Mouse (Mus musculus) frontal cortex, adult (tissue): Measurements from ENCODE around the gene Bnc1.

Experiments used
- ATAC-seq: cut with Nextera tagmentation; 2 replicates; pipeline ENCODE4 v1.9.2; 2017; ENCODE audit warnings: mild to moderate bottlenecking, moderate library complexity, mixed read lengths; ENCODE audit not compliant: low TSS enrichment

Bnc1 gene

GRCm38 (mm10) chr7:81973939-81974338 lies 18.2 kb downstream of the Bnc1 start:
- no peak for ATAC-seq

GRCm38 (mm10) chr7:81973339-81973738 lies 18.8 kb downstream of the Bnc1 start:
- no peak for ATAC-seq

- ATAC-seq = no peak
Observed at GRCm38 (mm10) chr7:81968975-81969374, 23.1 kb downstream of the Bnc1 start.

GRCm38 (mm10) chr7:81968451-81968850 lies 23.6 kb downstream of the Bnc1 start:
- no peak for ATAC-seq

- ATAC-seq = no peak
Observed at GRCm38 (mm10) chr7:81966195-81966594, 25.9 kb downstream of the Bnc1 start.

DNA sequence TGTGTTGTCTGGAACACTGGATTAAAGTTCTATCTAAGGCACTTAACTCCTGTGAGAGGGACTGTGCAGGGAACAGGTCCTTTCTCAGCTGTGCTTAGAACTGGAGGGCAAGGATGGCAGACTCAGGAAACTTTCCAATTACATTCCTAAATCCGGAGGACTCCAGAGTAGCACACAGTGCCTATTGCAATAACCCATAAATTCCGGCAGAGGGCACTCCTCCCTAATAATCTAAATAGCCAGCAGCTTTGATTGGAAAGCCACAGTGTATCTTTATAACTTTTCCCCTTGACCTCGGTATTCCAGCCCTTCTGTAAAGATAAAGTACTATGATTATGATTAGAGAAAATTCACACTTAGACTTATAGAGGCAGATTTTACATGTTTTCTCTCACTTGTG lies 32.4 kb downstream of the Bnc1 start:
- ATAC-seq = peak; percentile 44; the same call in 1 of the 2 replicates

DNA sequence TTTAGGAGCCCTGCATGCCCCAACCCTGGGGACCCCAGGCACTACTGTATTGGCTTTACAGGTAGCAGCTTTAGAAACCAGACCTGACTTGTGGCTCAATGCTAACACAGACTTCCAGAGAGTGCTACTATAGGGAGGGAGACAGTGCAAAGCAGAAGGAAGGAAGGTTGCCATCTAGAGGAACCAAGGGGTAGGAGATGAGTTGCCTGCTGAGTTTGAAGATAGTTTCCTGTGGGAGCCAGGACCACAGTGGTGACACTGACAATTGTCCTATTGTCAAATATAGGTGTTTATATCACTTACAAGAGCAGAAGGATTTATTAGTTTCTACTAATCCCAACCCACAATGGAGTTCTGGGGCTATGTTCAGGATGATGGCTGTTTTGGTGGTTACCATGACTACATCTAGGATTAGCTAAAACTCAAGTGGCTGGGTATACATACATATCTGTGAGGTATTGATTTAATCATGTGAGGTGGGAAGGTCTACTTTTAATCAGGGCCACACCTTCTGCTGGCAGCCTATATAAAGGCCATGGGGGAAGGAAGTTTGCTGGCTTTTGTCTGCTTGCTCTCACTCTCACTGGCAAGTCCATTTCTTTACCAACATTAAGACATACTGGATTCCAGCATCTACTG lies 37.8 kb downstream of the Bnc1 start:
- peak; percentile 97 for ATAC-seq

- ATAC-seq = peak; percentile 89
Observed at GRCm38 (mm10) chr7:81950499-81950898, 41.6 kb downstream of the Bnc1 start.

DNA sequence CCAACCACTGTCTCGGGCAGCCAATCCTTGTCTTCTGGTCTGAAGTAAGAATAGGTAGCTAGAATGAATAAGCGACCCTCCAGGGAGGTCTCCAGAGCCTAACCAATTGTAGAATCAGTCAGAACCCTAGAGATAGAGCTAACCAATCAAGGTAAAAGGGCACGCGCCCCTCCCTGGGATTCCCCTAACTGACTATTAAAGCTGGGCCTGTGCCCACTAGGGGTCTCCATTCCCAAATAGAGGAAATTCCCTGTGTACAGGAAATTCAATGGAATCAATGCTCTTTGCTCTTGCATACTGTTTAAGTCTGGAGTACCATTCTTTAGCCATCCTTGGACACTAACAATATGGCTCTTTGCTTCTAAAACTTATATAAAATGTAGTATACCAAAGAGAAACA lies 46.7 kb downstream of the Bnc1 start:
- no peak for ATAC-seq

DNA sequence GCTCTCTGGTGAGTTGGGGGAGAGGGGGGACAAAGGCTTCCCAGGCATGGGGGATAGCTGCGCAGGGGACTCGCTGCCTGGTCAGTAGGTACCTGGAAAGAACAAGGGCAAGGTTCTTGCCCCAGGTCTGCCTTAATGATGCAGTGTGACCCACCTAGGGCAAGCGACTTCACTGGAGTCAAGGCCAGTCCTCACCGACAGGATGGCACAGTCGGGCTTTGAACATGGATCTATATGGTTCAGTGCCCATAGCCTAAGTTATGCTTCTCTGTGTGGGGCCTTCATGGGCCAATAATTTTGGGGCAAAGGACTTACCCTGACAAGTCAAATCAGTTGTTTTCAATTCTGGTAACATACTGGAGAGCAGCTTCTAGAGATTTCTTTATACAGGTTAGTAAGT lies 57.3 kb downstream of the Bnc1 start:
- no peak for ATAC-seq

GRCm38 (mm10) chr7:81934267-81934745 lies 57.8 kb downstream of the Bnc1 start, which contains the start of gene Hdgfl3:
Gene Hdgfl3, minus strand, starts transcription at chr7:81934473.
- peak; percentile 76 for ATAC-seq

- peak; percentile 71 for ATAC-seq
Observed at GRCm38 (mm10) chr7:81933601-81934266, 58.4 kb downstream of the Bnc1 start.

GRCm38 (mm10) chr7:81933061-81933600 lies 59.0 kb downstream of the Bnc1 start:
- ATAC-seq = no peak

DNA sequence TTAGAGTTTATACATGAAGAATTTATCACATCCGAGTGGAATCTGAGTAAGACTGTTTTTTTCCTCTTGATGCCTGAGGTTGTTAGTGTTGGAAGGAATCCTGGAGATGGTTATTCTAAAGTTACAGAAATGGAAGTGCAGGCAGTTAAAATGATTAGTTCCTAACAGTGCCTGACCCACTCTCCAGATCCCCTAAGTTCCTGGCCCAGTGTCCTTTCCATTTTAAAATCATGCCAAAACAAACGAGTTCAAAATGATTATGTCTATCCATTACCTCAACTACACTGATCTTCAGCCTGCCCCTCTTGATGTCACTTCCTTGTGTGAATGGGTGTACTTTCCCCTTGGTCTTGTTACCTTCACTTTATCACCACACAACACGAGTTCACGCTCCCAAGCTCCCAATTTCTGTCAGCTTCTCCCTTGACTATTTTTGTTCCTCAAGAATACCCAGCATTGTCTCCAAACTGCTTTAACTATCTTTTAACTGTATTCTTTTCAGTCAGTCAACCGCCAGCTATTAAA lies 59.5 kb downstream of the Bnc1 start:
- ATAC-seq = no peak

GRCm38 (mm10) chr7:81928998-81929397 lies 63.1 kb downstream of the Bnc1 start:
- ATAC-seq = no peak

GRCm38 (mm10) chr7:81921379-81921952 lies 70.6 kb downstream of the Bnc1 start:
- ATAC-seq = no peak

DNA sequence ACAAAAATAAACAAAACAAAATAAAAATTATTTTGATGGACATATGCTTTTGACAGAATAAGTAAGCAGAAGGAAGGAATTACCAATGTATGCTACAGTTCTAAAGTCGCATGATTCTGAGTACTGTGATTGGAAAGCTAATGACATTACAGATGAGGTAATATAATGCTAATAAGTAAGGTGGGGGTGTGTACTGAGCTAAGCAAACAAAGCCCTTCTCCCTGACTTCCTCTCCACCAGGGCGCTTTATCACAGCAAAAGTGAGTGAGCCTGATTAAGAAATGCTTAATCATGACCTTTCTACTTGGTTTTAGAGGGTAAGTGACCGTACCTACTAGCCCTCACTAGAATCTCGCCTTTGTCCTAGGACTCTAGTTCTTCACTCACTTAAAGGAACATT lies 71.8 kb downstream of the Bnc1 start:
- no peak for ATAC-seq

DNA sequence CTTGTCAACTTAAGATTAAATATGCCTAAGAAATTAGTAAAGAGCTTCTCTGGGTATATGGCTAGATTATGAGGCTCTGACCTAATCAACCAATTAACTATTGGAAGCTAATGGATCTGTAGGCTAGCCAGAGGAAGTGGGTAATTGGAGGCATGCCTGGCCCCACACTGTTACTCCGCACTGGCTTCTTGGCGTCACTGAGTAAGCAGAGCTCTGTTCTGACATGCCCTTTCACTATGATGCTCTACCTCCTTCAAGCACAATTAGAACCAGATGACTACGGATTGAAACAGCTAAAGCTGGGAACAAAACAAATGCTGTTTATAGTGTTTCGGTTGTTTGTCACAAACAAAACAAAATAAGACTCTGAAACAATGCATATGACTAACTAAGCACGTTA lies 73.8 kb downstream of the Bnc1 start:
- no peak for ATAC-seq
